ENCODE assay signal across 34 mouse cellular contexts in the genomic region with DNA sequence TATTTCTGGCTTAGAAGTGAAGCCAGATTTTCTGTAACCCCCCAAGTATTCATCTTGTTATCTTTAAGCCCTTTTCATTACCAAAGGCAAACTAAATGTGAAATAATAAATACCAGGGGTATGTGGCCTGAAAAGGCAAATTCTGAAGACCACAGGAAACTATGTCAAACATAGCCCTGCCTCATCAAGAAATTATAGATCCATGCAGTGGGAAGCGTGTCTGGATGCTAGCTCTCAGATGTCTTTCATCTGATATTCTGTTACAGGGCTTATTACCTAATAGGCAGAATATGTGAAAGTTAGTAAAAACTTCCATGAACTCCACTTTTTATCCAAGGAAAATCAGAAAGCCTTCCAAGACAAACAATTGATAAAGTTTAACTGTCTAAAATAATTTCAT.
"Had no signal": no experiment of that assay in that cellular context is flagged by ENCODE, and none has a peak within 500 bp of the region (broad histone marks: within the 10 kb centered on the region; RNA-seq: fewer than 3 reads in every experiment).

No protein-coding gene starts in this region.

- ATAC-seq: hindbrain, embryonic 16.5 days; hindbrain, postnatal 0 days; inflammation-experienced regulatory T-cells, adult 6 months; intestine, embryonic 15.5 days; intestine, embryonic 16.5 days; intestine, postnatal 0 days had no signal

- H3K36me3 ChIP-seq: heart, embryonic 12.5 days; heart, embryonic 13.5 days; heart, embryonic 15.5 days; hindbrain, embryonic 10.5 days; hindbrain, embryonic 12.5 days; hindbrain, embryonic 13.5 days; hindbrain, embryonic 15.5 days; intestine, embryonic 15.5 days; kidney, embryonic 15.5 days had no signal

- H3K4me1 ChIP-seq: heart, embryonic 12.5 days; heart, embryonic 13.5 days; heart, embryonic 15.5 days; hindbrain, embryonic 10.5 days; hindbrain, embryonic 12.5 days; hindbrain, embryonic 13.5 days; hindbrain, embryonic 15.5 days; intestine, embryonic 15.5 days; kidney, embryonic 15.5 days had no signal

- H3K27ac ChIP-seq: heart, embryonic 13.5 days; heart, embryonic 15.5 days; hindbrain, embryonic 10.5 days; hindbrain, embryonic 12.5 days; hindbrain, embryonic 13.5 days; hindbrain, embryonic 14.5 days; hindbrain, embryonic 15.5 days; hindbrain, postnatal 0 days; intestine, embryonic 15.5 days; kidney, embryonic 15.5 days; kidney, postnatal 0 days; layer of hippocampus, adult 2 months; left cerebral cortex, adult 2 months had no signal

- H3K27me3 ChIP-seq: heart, embryonic 12.5 days; heart, embryonic 13.5 days; heart, embryonic 15.5 days; hindbrain, embryonic 12.5 days; hindbrain, embryonic 13.5 days; hindbrain, embryonic 15.5 days; intestine, embryonic 15.5 days; kidney, embryonic 15.5 days had no signal

- H3K4me3 ChIP-seq: heart, embryonic 12.5 days; heart, embryonic 13.5 days; heart, embryonic 15.5 days; hindbrain, embryonic 10.5 days; hindbrain, embryonic 12.5 days; hindbrain, embryonic 13.5 days; hindbrain, embryonic 15.5 days; intestine, embryonic 15.5 days; kidney, embryonic 15.5 days; layer of hippocampus, adult 2 months; left cerebral cortex, adult 2 months had no signal

- H3K9ac ChIP-seq: heart, embryonic 12.5 days; heart, embryonic 13.5 days; heart, embryonic 15.5 days; hindbrain, embryonic 12.5 days; hindbrain, embryonic 13.5 days; hindbrain, embryonic 14.5 days; hindbrain, embryonic 15.5 days; intestine, embryonic 15.5 days; kidney, embryonic 15.5 days had no signal

- H3K4me2 ChIP-seq: heart, embryonic 12.5 days; heart, embryonic 13.5 days; heart, embryonic 15.5 days; hindbrain, embryonic 12.5 days; hindbrain, embryonic 13.5 days; hindbrain, embryonic 14.5 days; hindbrain, embryonic 15.5 days; intestine, embryonic 15.5 days; kidney, embryonic 15.5 days had no signal

- H3K9me3 ChIP-seq: heart, embryonic 12.5 days; heart, embryonic 13.5 days; heart, embryonic 15.5 days; hindbrain, embryonic 10.5 days; hindbrain, embryonic 12.5 days; hindbrain, embryonic 13.5 days; hindbrain, embryonic 15.5 days; intestine, embryonic 15.5 days; kidney, embryonic 15.5 days had no signal

- DNase-seq: heart, postnatal 10 days; heart, postnatal 14 days; heart, postnatal 36 days; heart, postnatal 4 days; kidney, adult 11 months; kidney, adult 18-20 months; kidney, adult 2 months; kidney, adult 8-10 months; kidney, adult 9 months; kidney, postnatal 10 days; kidney, postnatal 14 days; kidney, postnatal 25 days; kidney, postnatal 36 days; kidney, postnatal 4 days; layer of hippocampus, adult 9-11 months; layer of hippocampus, postnatal 36 days had no signal
